Mouse (Mus musculus) hindbrain, embryonic 12.5 days (tissue): ENCODE data around the gene Mapk1. TPM values are rescaled to one million over a fixed set of nuclear protein-coding genes. Genes with fewer than 3 reads are reported as not detected.

ENCODE experiments used
- ATAC-seq: fragments of 200-750 bp; cut with Nextera tagmentation; 2 replicates; pipeline ENCODE4 v1.8.0; 2017; ENCODE audit warnings: moderate TSS enrichment; ENCODE audit not compliant: low FRiP score
- H3K27ac ChIP-seq: fragments of 300-500 bp; sonication (generic); 2 replicates; pipeline ENCODE4 v1.5.1; 2016; ENCODE audit warnings: mild to moderate bottlenecking
- H3K27me3 ChIP-seq: fragments of 300-500 bp; sonication (generic); 2 replicates; pipeline ENCODE4 v1.6.1; 2016; ENCODE audit warnings: mild to moderate bottlenecking
- H3K36me3 ChIP-seq: fragments of 300-500 bp; sonication (generic); 2 replicates; pipeline ENCODE4 v1.6.1; 2016; ENCODE audit warnings: mild to moderate bottlenecking
- H3K4me1 ChIP-seq: fragments of 300-500 bp; sonication (generic); 2 replicates; pipeline ENCODE4 v1.6.1; 2016
- H3K4me2 ChIP-seq: fragments of 300-500 bp; sonication (generic); replicated peaks from 2 replicates; pipeline ENCODE4 v1.6.1; 2016; ENCODE audit warnings: mild to moderate bottlenecking
- H3K4me3 ChIP-seq: fragments of 300-500 bp; sonication (generic); 2 replicates; pipeline ENCODE4 v1.5.1; 2016; ENCODE audit warnings: mild to moderate bottlenecking
- H3K9ac ChIP-seq: fragments of 300-500 bp; sonication (generic); 2 replicates; pipeline ENCODE4 v1.6.1; 2016; ENCODE audit warnings: mild to moderate bottlenecking, moderate library complexity
- H3K9me3 ChIP-seq: fragments of 300-500 bp; sonication (generic); replicated peaks from 2 replicates; pipeline ENCODE4 v1.6.1; 2016; ENCODE audit warnings: mild to moderate bottlenecking
- WGBS: fragments of 180-500 bp; shearing (Covaris S2); methylation state at CpG from one replicate; pipeline ENCODE4 v1.1.7; 2016; 5-methylcytosine and 5-hydroxymethylcytosine counted together
- polyA plus RNA-seq: library from polyadenylated mRNA; unstranded; fragments of >200 nt; fragmentation: Nextera tagmentation; extraction: Ambion mirVana; gene quantifications from 2 replicates; pipeline ENCODE4 v1.2.1, GENCODE M21; 2016

Gene Mapk1
- polyA plus RNA-seq, 1 experiment from 2014 or later, result 163 TPM

DNA sequence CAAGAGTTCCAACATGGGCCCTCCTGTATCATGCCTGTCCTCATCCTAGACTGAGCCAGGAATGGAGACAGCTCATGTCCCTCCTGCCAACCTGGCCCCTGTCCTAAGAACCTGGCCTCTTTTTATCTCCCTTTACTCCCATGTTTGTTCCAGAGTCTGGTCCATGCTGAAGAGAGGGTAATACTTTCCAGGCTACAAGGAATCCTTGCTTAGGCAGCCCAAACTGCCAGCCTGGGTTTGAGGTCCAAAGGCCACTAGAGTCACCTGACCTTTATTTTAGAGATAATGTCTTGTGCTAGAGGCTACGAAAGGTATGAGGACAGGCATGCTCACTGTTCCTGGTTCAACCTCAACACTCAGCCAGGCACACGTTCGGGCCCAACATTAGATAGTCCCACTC, 113.8 kb downstream of the Mapk1 start:
- 97% methylated on average over 3 of the region's 3 CpGs for WGBS
- H3K36me3 ChIP-seq, result peaks cover 96% of the 10 kb centered on the region
- H3K4me3 ChIP-seq, result no peak overlapping the region
- no peaks in the 10 kb centered on the region for H3K27me3 ChIP-seq
- H3K4me1 ChIP-seq, result no peaks in the 10 kb centered on the region
- no peak for ATAC-seq
- no peak overlapping the region for H3K27ac ChIP-seq
- H3K4me2 ChIP-seq, result no peak overlapping the region
- H3K9ac ChIP-seq, result no peak overlapping the region
- no peaks in the 10 kb centered on the region for H3K9me3 ChIP-seq

Other genes starting within 250 kb of the Mapk1 start
- 7.5 and 8.6 TPM in 2 replicates for gene Spag6l, start 153.9 kb upstream of the Mapk1 start, polyA plus RNA-seq
- not detected in 2 replicates for gene Igll1, start 119.4 kb upstream of the Mapk1 start, polyA plus RNA-seq
- 74.2 and 81.7 TPM in 2 replicates for gene Top3b, start 112.6 kb upstream of the Mapk1 start, polyA plus RNA-seq
- gene Vpreb1, start 112.5 kb upstream of the Mapk1 start, polyA plus RNA-seq, result 1.6 and 2.5 TPM in 2 replicates
- 36.3 and 37.9 TPM in 2 replicates for gene Ppm1f, start 86.9 kb upstream of the Mapk1 start, polyA plus RNA-seq
- 96.2 and 105 TPM in 2 replicates for gene Ypel1, start 86.3 kb downstream of the Mapk1 start, polyA plus RNA-seq
- gene Ppil2, start 127.9 kb downstream of the Mapk1 start, polyA plus RNA-seq, result 154 and 157 TPM in 2 replicates
- 55.0 and 60.0 TPM in 2 replicates for gene 2610318N02Rik, start 141.8 kb downstream of the Mapk1 start, polyA plus RNA-seq
- gene Sdf2l1, start 149.0 kb downstream of the Mapk1 start, polyA plus RNA-seq, result 57.6 and 67.0 TPM in 2 replicates
- 14.0 and 17.5 TPM in 2 replicates for gene Ydjc, start 161.2 kb downstream of the Mapk1 start, polyA plus RNA-seq
- 0.79 and 1.6 TPM in 2 replicates for gene Ccdc116, start 163.8 kb downstream of the Mapk1 start, polyA plus RNA-seq
- gene Ube2l3, start 219.3 kb downstream of the Mapk1 start, polyA plus RNA-seq, result 346 and 373 TPM in 2 replicates
- 1.3 and 2.0 TPM in 2 replicates for gene Rimbp3, start 225.2 kb downstream of the Mapk1 start, polyA plus RNA-seq